Mouse (Mus musculus): ENCODE results near the gene Themis. TPM values are rescaled to one million over a fixed set of nuclear protein-coding genes. Genes with fewer than 3 reads are reported as not detected.
A peak's percentile ranks its signal among the peaks of the same experiment; 100 is the strongest.

Gene Themis
- polyA plus RNA-seq, 1 experiment: 0.01 TPM

DNA sequence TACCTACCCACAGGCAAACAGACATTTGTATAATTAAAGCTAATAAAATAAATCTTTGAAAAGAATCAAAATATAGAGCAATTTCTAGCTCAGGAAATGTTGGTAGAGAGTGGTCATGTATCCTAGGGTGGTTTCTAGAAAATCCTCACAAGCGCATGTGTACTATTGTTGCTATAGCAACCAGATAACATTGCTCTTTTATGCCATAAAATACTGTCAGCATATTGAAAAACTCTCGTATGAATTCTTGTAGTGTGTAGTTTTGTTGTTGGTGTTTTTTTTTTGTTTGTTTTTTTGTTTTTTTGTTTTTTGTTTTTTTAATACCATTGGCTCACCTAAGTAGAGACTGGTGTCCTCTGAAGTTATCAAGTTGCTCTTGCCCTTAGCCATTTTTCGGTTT, 5.8 kb downstream of the Themis start:
- Histone ChIP-seq H3K4me2 (ENCODE audit: low read depth) (no peak overlapping the region), H3K4me3 (no peak overlapping the region), H3K79me2 (ENCODE audit: control insufficient read depth, insufficient read depth) (no peaks in the 10 kb centered on the region), H3ac (ENCODE audit: control insufficient read depth, insufficient read length) (no peak overlapping the region), H3K36me3 (ENCODE audit: control insufficient read depth, insufficient read depth) (no peaks in the 10 kb centered on the region), H3K27me3 (ENCODE audit: control insufficient read depth, insufficient read depth, insufficient read length) (no peaks in the 10 kb centered on the region)
- no peak for TF ChIP-seq REST (IDR thresholded peaks at IDR 0.05; ENCODE audit: insufficient read depth, insufficient read length)
- TF ChIP-seq MAX (IDR thresholded peaks at IDR 0.05; ENCODE audit: low read depth): no peak
- TF ChIP-seq CEBPB (IDR thresholded peaks at IDR 0.05; ENCODE audit: insufficient read depth, poor library complexity, severe bottlenecking): no peak
- TF ChIP-seq TCF3 (IDR thresholded peaks at IDR 0.05; ENCODE audit: insufficient read length, low read depth): no peak
- TF ChIP-seq TCF12 (IDR thresholded peaks at IDR 0.05; ENCODE audit: insufficient read depth, poor library complexity, severe bottlenecking): no peak
- no peak for TF ChIP-seq E2F4 (IDR thresholded peaks at IDR 0.05; ENCODE audit: insufficient read depth)
- TF ChIP-seq USF1 (IDR thresholded peaks at IDR 0.05; ENCODE audit: low read depth): no peak
- no peak for TF ChIP-seq POLR2A (IDR thresholded peaks at IDR 0.05; ENCODE audit: insufficient read length, low read depth)
- TF ChIP-seq MYOD1 (IDR thresholded peaks at IDR 0.05; ENCODE audit: control insufficient read depth in 1 of 3, insufficient read length in 2 of 3, low read depth in 2 of 3): no peak
- no peak for TF ChIP-seq SRF (IDR thresholded peaks at IDR 0.05; ENCODE audit: control insufficient read depth, insufficient read length, low read depth)
- TF ChIP-seq POLR2AphosphoS2 (IDR thresholded peaks at IDR 0.05; ENCODE audit: insufficient read length, low read depth): no peak
- no peak for TF ChIP-seq MYOG (IDR thresholded peaks at IDR 0.05; ENCODE audit: control insufficient read depth in 1 of 3, insufficient read depth in 1 of 3, insufficient read length in 2 of 3, low read depth in 2 of 3)

DNA sequence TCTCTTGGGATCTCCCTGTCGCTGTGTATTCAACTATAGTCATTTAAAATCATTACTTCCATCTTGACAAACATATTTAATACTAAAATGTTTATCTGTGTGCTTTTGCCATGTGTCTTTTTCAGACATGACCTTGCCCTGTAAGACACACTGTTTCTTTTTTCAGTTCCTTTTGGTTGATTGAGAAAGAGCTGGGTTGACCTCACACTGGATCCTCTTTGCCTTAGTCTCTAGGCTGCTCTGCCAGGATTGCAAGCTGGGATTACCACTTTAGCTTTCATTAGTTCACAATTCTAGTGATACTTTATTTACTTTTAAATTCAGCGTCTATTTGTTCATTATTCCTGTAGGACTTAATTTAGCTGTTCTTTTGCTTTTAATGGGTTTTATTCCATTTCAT, 7.2 kb downstream of the Themis start:
- no peaks in the 10 kb centered on the region for H3K36me3 ChIP-seq (ENCODE audit: control insufficient read depth, insufficient read depth)
- no peak overlapping the region for H3ac ChIP-seq (ENCODE audit: control insufficient read depth, insufficient read length)
- TF ChIP-seq SRF (IDR thresholded peaks at IDR 0.05; ENCODE audit: control insufficient read depth, insufficient read length, low read depth) (no peak), E2F4 (IDR thresholded peaks at IDR 0.05; ENCODE audit: insufficient read depth) (no peak), MAX (IDR thresholded peaks at IDR 0.05; ENCODE audit: low read depth) (no peak), POLR2A (IDR thresholded peaks at IDR 0.05; ENCODE audit: insufficient read length, low read depth) (no peak), CEBPB (IDR thresholded peaks at IDR 0.05; ENCODE audit: insufficient read depth, poor library complexity, severe bottlenecking) (no peak), TCF12 (IDR thresholded peaks at IDR 0.05; ENCODE audit: insufficient read depth, poor library complexity, severe bottlenecking) (no peak)
- H3K4me3 ChIP-seq: no peak overlapping the region
- no peaks in the 10 kb centered on the region for H3K27me3 ChIP-seq (ENCODE audit: control insufficient read depth, insufficient read depth, insufficient read length)
- no peak overlapping the region for H3K4me2 ChIP-seq (ENCODE audit: low read depth)
- no peaks in the 10 kb centered on the region for H3K79me2 ChIP-seq (ENCODE audit: control insufficient read depth, insufficient read depth)

DNA sequence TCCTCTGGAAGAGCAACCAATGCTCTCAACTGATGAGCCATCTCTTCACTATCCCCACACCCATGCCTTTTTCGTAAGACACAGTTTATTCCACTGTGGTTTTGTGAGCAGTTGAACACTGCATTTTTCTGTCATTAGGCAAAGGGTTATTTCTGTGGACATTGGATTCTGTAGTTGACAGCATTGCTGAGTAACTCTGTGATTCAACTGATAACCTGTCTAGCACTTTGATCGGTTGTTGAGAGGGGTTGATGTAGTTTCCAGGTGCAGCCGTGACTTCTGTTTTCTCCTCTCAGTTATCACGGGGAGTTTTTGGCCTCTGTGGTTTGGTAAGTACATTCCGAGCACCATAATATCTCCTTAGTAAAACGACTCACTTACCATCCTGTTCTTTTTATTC, 26.8 kb downstream of the Themis start:
- Histone ChIP-seq H3K4me2 (ENCODE audit: low read depth) (peak overlapping the region; percentile 33), H3K36me3 (ENCODE audit: control insufficient read depth, insufficient read depth) (no peaks in the 10 kb centered on the region), H3K27me3 (ENCODE audit: control insufficient read depth, insufficient read depth, insufficient read length) (no peaks in the 10 kb centered on the region), H3K79me2 (ENCODE audit: control insufficient read depth, insufficient read depth) (no peaks in the 10 kb centered on the region), H3ac (ENCODE audit: control insufficient read depth, insufficient read length) (no peak overlapping the region), H3K4me3 (no peak overlapping the region)
- TF ChIP-seq SRF (IDR thresholded peaks at IDR 0.05; ENCODE audit: control insufficient read depth, insufficient read length, low read depth): no peak
- TF ChIP-seq MAX (IDR thresholded peaks at IDR 0.05; ENCODE audit: low read depth): no peak
- no peak for TF ChIP-seq POLR2A (IDR thresholded peaks at IDR 0.05; ENCODE audit: insufficient read length, low read depth)
- TF ChIP-seq POLR2AphosphoS2 (IDR thresholded peaks at IDR 0.05; ENCODE audit: insufficient read length, low read depth): no peak
- TF ChIP-seq USF1 (IDR thresholded peaks at IDR 0.05; ENCODE audit: low read depth): no peak
- no peak for TF ChIP-seq MYOD1 (IDR thresholded peaks at IDR 0.05; ENCODE audit: control insufficient read depth in 1 of 3, insufficient read length in 2 of 3, low read depth in 2 of 3)
- no peak for TF ChIP-seq E2F4 (IDR thresholded peaks at IDR 0.05; ENCODE audit: insufficient read depth)
- no peak for TF ChIP-seq TCF3 (IDR thresholded peaks at IDR 0.05; ENCODE audit: insufficient read length, low read depth)
- TF ChIP-seq REST (IDR thresholded peaks at IDR 0.05; ENCODE audit: insufficient read depth, insufficient read length): no peak
- TF ChIP-seq CEBPB (IDR thresholded peaks at IDR 0.05; ENCODE audit: insufficient read depth, poor library complexity, severe bottlenecking): no peak
- no peak for TF ChIP-seq TCF12 (IDR thresholded peaks at IDR 0.05; ENCODE audit: insufficient read depth, poor library complexity, severe bottlenecking)
- no peak for TF ChIP-seq MYOG (IDR thresholded peaks at IDR 0.05; ENCODE audit: control insufficient read depth in 1 of 3, insufficient read depth in 1 of 3, insufficient read length in 2 of 3, low read depth in 2 of 3)

DNA sequence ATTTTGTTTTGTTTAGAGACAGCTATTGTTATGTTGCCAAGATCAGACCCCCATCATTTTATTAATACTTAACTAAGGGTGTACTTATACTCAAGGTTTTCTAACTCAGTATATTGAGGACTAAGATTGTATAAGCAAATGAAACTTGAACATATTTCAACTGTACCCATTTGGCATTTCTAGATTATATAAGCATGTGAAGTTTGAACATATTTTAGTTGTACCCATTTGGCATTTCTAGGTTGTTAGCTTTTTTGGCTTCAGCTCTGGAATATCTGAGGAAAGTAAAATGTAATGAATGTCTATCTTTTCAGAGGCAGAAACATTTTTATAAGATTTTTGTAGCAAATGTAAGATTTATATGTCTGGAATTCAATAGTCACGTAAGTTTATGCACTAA, 27.9 kb downstream of the Themis start:
- TF ChIP-seq MAX (IDR thresholded peaks at IDR 0.05; ENCODE audit: low read depth): no peak
- TF ChIP-seq REST (IDR thresholded peaks at IDR 0.05; ENCODE audit: insufficient read depth, insufficient read length): no peak
- TF ChIP-seq MYOD1 (IDR thresholded peaks at IDR 0.05; ENCODE audit: control insufficient read depth in 1 of 3, insufficient read length in 2 of 3, low read depth in 2 of 3): no peak
- TF ChIP-seq POLR2A (IDR thresholded peaks at IDR 0.05; ENCODE audit: insufficient read length, low read depth): no peak
- TF ChIP-seq CEBPB (IDR thresholded peaks at IDR 0.05; ENCODE audit: insufficient read depth, poor library complexity, severe bottlenecking): no peak
- no peak for TF ChIP-seq E2F4 (IDR thresholded peaks at IDR 0.05; ENCODE audit: insufficient read depth)
- no peak for TF ChIP-seq MYOG (IDR thresholded peaks at IDR 0.05; ENCODE audit: control insufficient read depth in 1 of 3, insufficient read depth in 1 of 3, insufficient read length in 2 of 3, low read depth in 2 of 3)
- TF ChIP-seq TCF12 (IDR thresholded peaks at IDR 0.05; ENCODE audit: insufficient read depth, poor library complexity, severe bottlenecking): no peak
- Histone ChIP-seq H3K79me2 (ENCODE audit: control insufficient read depth, insufficient read depth) (no peaks in the 10 kb centered on the region), H3K4me3 (no peak overlapping the region), H3K4me2 (ENCODE audit: low read depth) (no peak overlapping the region), H3ac (ENCODE audit: control insufficient read depth, insufficient read length) (no peak overlapping the region), H3K36me3 (ENCODE audit: control insufficient read depth, insufficient read depth) (no peaks in the 10 kb centered on the region), H3K27me3 (ENCODE audit: control insufficient read depth, insufficient read depth, insufficient read length) (no peaks in the 10 kb centered on the region)

DNA sequence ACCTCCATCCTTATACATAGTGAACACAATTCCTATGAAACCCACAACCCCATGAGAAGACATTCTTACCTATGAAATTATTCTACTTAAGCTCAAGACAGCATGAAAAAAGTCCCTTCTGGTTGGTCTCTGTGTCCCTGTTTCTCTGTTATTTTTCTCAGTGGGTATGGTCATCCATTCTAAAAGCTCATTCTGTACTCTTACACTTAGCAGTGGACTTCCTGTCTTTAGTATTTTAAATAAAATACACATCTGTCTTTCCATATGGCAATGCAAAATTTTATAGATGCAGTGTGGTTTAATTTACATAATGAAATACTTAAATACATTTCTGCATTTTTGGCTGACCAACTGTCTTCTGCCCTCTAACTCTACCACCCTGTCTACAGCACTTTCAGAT, 30.0 kb downstream of the Themis start:
- Histone ChIP-seq H3K4me3 (no peak overlapping the region), H3ac (ENCODE audit: control insufficient read depth, insufficient read length) (no peak overlapping the region), H3K79me2 (ENCODE audit: control insufficient read depth, insufficient read depth) (no peaks in the 10 kb centered on the region), H3K36me3 (ENCODE audit: control insufficient read depth, insufficient read depth) (no peaks in the 10 kb centered on the region), H3K4me2 (ENCODE audit: low read depth) (no peak overlapping the region), H3K27me3 (ENCODE audit: control insufficient read depth, insufficient read depth, insufficient read length) (no peaks in the 10 kb centered on the region)
- no peak for TF ChIP-seq POLR2A (IDR thresholded peaks at IDR 0.05; ENCODE audit: insufficient read length, low read depth)
- no peak for TF ChIP-seq SRF (IDR thresholded peaks at IDR 0.05; ENCODE audit: control insufficient read depth, insufficient read length, low read depth)

Data from myocyte (in vitro differentiated cells).